Mouse (Mus musculus) testis, adult 2 months (tissue): ENCODE data around the gene Fig4.

Source experiments
- CTCF ChIP-seq: fragments of 200-500 bp; IDR thresholded peaks from 2 replicates; pipeline ENCODE4 v1.5.1; 2012; ENCODE audit warnings: low read depth, mild to moderate bottlenecking, inconsistent platforms, low read length, moderate library complexity; ENCODE audit not compliant: control insufficient read depth, insufficient read depth, insufficient replicate concordance
- POLR2A ChIP-seq: fragments of 200-500 bp; IDR thresholded peaks from 2 replicates; pipeline ENCODE4 v1.6.1; 2012; ENCODE audit warnings: low read depth, mild to moderate bottlenecking, inconsistent platforms, low read length, moderate library complexity; ENCODE audit not compliant: control insufficient read depth

DNA sequence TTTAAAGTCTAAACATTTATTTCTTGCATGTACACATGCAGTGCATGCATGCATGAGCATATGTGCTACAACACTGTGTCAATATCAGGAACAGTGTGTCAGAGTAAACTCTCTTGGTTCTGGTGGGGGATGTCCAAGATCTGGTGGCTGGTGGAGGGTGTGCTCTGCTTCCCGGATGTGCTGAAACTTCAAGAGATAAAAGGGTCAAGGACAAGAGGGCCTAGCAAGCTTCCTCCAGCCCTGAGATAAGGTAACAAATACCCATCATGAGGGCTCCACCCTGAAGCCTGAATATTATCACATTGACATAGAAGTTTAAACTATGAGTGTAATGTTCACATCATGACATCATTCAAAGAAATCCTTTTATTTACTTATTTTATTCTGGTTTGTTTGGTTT, 146.4 kb downstream of the Fig4 start:
- no peak for TF ChIP-seq CTCF
- TF ChIP-seq POLR2A: no peak
